Comparison of ENCODE assay signal across 8 mouse cellular contexts in the genomic region with DNA sequence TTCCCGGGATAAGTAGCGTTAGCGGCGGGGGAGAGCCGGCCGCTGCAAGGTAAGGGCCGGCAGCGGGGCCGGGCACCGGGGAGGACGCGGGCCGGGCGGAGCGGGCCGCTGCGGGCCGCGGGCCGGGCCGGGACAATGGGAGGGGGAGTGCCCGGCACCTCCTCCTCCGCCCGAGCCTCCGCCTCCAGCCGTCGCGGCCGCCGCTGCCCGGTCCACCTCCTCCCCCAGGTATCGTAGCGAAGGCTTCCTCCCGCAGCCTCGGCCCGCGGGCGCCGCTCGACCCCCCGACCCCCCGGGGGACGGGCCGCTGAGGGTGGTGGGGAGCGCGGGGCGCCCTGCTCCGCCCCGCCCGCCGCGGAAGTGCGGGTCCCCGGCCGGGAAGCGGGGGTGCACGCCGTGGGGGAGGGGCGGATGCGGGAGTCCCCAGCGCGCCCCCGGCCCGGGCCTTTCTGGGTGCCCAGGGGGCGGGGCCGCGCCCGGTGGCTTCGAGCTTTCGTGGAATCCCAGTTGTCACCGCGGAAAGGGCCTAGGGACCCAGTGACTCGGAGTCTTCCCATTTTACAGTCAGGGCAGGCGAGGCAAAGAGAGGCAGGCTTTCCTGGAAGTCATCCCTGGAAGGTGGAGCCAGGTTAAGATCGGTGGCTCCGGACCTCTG. TPM values are rescaled to one million over a fixed set of nuclear protein-coding genes. Genes with fewer than 3 reads are reported as not detected.
DNase-seq lines count a peak whose midpoint lies in the region; ATAC-seq and TF ChIP-seq lines count a peak whose summit lies in the region.

No protein-coding gene starts in this region.

- ATAC-seq in kidney, embryonic 15.5 days (replicated peaks; ENCODE audit: low FRiP score) = peak; percentile 44
- ATAC-seq in lung, postnatal 0 days = peak; percentile 74

- H3K27me3 ChIP-seq in heart, embryonic 10.5 days (ENCODE audit: insufficient read depth, poor library complexity, severe bottlenecking) = no peaks in the 10 kb centered on the region
- H3K27me3 ChIP-seq in kidney, embryonic 15.5 days = no peaks in the 10 kb centered on the region
- H3K27me3 ChIP-seq in lung, postnatal 0 days (replicated peaks; ENCODE audit: insufficient read depth, low read length) = no peaks in the 10 kb centered on the region

- no peak for TF ChIP-seq CTCF in lung, postnatal 0 days (IDR thresholded peaks at IDR 0.05)

- H3K36me3 ChIP-seq in heart, embryonic 10.5 days = no peaks in the 10 kb centered on the region
- no peaks in the 10 kb centered on the region for H3K36me3 ChIP-seq in kidney, embryonic 15.5 days
- no peaks in the 10 kb centered on the region for H3K36me3 ChIP-seq in lung, postnatal 0 days (ENCODE audit: insufficient read depth, low read length)

- TF ChIP-seq EP300 in lung, postnatal 0 days (IDR thresholded peaks at IDR 0.05) = no peak

- no peaks in the 10 kb centered on the region for H3K9me3 ChIP-seq in heart, embryonic 10.5 days
- no peaks in the 10 kb centered on the region for H3K9me3 ChIP-seq in kidney, embryonic 15.5 days (replicated peaks)
- H3K9me3 ChIP-seq in lung, postnatal 0 days (ENCODE audit: low read length) = no peaks in the 10 kb centered on the region

- H3K4me2 ChIP-seq in kidney, embryonic 15.5 days = peak overlapping the region; percentile 72
- peak overlapping the region; percentile 73 for H3K4me2 ChIP-seq in lung, postnatal 0 days (replicated peaks; ENCODE audit: low read depth, low read length)

- H3K4me3 ChIP-seq in heart, embryonic 10.5 days = peak overlapping the region; percentile 96
- H3K4me3 ChIP-seq in kidney, embryonic 15.5 days (replicated peaks) = peak overlapping the region; percentile 83
- peak overlapping the region; percentile 94 for H3K4me3 ChIP-seq in lung, postnatal 0 days (ENCODE audit: low read depth, low read length)

- peak overlapping the region; percentile 90 for H3K9ac ChIP-seq in kidney, embryonic 15.5 days
- H3K9ac ChIP-seq in lung, postnatal 0 days (replicated peaks; ENCODE audit: low read depth) = peak overlapping the region; percentile 98

- 1% methylated on average over 71 of the region's 76 CpGs for WGBS in heart, embryonic 10.5 days
- WGBS in kidney, embryonic 15.5 days = under 1% methylated on average over 61 of the region's 76 CpGs
- WGBS in lung, postnatal 0 days = 1% methylated on average over 53 of the region's 76 CpGs

- H3K4me1 ChIP-seq in heart, embryonic 10.5 days = peaks cover 36% of the 10 kb centered on the region
- H3K4me1 ChIP-seq in kidney, embryonic 15.5 days = peaks cover 51% of the 10 kb centered on the region
- H3K4me1 ChIP-seq in lung, postnatal 0 days (ENCODE audit: insufficient read depth, low read depth, low read length) = peaks cover 29% of the 10 kb centered on the region; the same call in 1 of the 2 replicates

- peak overlapping the region; percentile 100 for H3K27ac ChIP-seq in heart, embryonic 10.5 days
- peak overlapping the region; percentile 99 for H3K27ac ChIP-seq in kidney, embryonic 15.5 days
- H3K27ac ChIP-seq in lung, postnatal 0 days (ENCODE audit: low read length) = peak overlapping the region; percentile 100

- DNase-seq in CD4-positive helper T cell, adult 2 months (ENCODE audit: low read depth, low spot score) = peak; percentile 71
- DNase-seq in ZHBTc4 (ENCODE audit: low read depth, low spot score) (peak; percentile 53), MN1 (ENCODE audit: low spot score) (no peak)
- DNase-seq in embryo, embryonic 9.5 days (ENCODE audit: extremely low spot score) = peak; percentile 58
- DNase-seq in heart, embryonic 10.5 days (ENCODE audit: low spot score) = peak; percentile 78
- peak; percentile 86 for DNase-seq in lung, postnatal 0 days (ENCODE audit: low spot score)
- peak; percentile 59 for DNase-seq in right cerebral cortex, postnatal 4 days

RNA-seq across cellular contexts. Expression of a gene that starts 0.4 kb away (rescaled TPM):
- 65.1 and 67.2 TPM in 2 replicates for polyA plus RNA-seq in heart, embryonic 10.5 days (2016; fragmentation: Nextera tagmentation; extraction: Ambion mirVana)
- polyA plus RNA-seq in kidney, embryonic 15.5 days (2015; fragmentation: Nextera tagmentation; extraction: Ambion mirVana) = 50.8 and 58.6 TPM in 2 replicates
- polyA plus RNA-seq in lung, postnatal 0 days (2015; fragmentation: Nextera tagmentation; extraction: Ambion mirVana) = 36.8 and 42.7 TPM in 2 replicates
